Mouse (Mus musculus) embryonic facial prominence, embryonic 13.5 days (tissue): ENCODE measurements at regions not wholly inside any gene's neighbourhood (a gene's known extent, or its start where the extent isn't known, plus 50 kb on each side); places are given as distances from the start of the nearest gene placed in this dataset.
"Not testable (repeated sequence)": the region's sequence is repeated elsewhere in the genome, so short reads cannot be mapped to it uniquely, and the experiment has no call there.

ENCODE experiments used
- ATAC-seq: fragments of 200-750 bp; cut with Nextera tagmentation; 2 replicates; pipeline ENCODE4 v1.8.0; 2017; ENCODE audit warnings: low read depth; ENCODE audit not compliant: insufficient number of reproducible peaks, insufficient read depth, low FRiP score, low TSS enrichment
- H3K27ac ChIP-seq: fragments of 300-500 bp; sonication (generic); 2 replicates; pipeline ENCODE4 v1.5.1; 2015; ENCODE audit warnings: moderate library complexity, mild to moderate bottlenecking, inconsistent platforms
- H3K27me3 ChIP-seq: fragments of 300-500 bp; sonication (generic); 2 replicates; pipeline ENCODE4 v1.6.1; 2015; ENCODE audit warnings: mild to moderate bottlenecking, inconsistent platforms
- H3K36me3 ChIP-seq: fragments of 300-500 bp; sonication (generic); 2 replicates; pipeline ENCODE4 v1.6.1; 2015; ENCODE audit warnings: mild to moderate bottlenecking, inconsistent platforms
- H3K4me1 ChIP-seq: fragments of 300-500 bp; sonication (generic); 2 replicates; pipeline ENCODE4 v1.6.1; 2015; ENCODE audit warnings: inconsistent platforms
- H3K4me2 ChIP-seq: fragments of 300-500 bp; sonication (generic); 2 replicates; pipeline ENCODE4 v1.6.1; 2015; ENCODE audit warnings: moderate library complexity, mild to moderate bottlenecking, inconsistent platforms
- H3K4me3 ChIP-seq: fragments of 300-500 bp; sonication (generic); 2 replicates; pipeline ENCODE4 v1.5.1; 2015; ENCODE audit warnings: mild to moderate bottlenecking, inconsistent platforms
- H3K9ac ChIP-seq: fragments of 300-500 bp; sonication (generic); 2 replicates; pipeline ENCODE4 v1.6.1; 2015; ENCODE audit warnings: mild to moderate bottlenecking, inconsistent platforms
- H3K9me3 ChIP-seq: fragments of 300-500 bp; sonication (generic); 2 replicates; pipeline ENCODE4 v1.6.1; 2016; ENCODE audit warnings: inconsistent platforms
- WGBS: fragments of 180-500 bp; shearing (Covaris S2); methylation state at CpG from one replicate; pipeline ENCODE4 v1.1.7; 2015; ENCODE audit warnings: mixed read lengths; 5-methylcytosine and 5-hydroxymethylcytosine counted together

- ATAC-seq, result no peak
- H3K4me1 ChIP-seq, result 0 out of 2 replicates have a peak, but pooled peaks cover 3% of the 10 kb centered on the region
- H3K27me3 ChIP-seq, result no peaks in the 10 kb centered on the region
- no peaks in the 10 kb centered on the region for H3K36me3 ChIP-seq
- no peak overlapping the region for H3K4me2 ChIP-seq
- no peak overlapping the region for H3K27ac ChIP-seq
- no peak overlapping the region for H3K4me3 ChIP-seq
- H3K9me3 ChIP-seq, result no peaks in the 10 kb centered on the region
- H3K9ac ChIP-seq, result no peak overlapping the region
- WGBS, result 33% methylated on average over 5 of the region's 5 CpGs
These were observed 75.7 kb upstream of the Cwc22 start for GRCm38 (mm10) chr2:78021905-78022304.

- no peak overlapping the region for H3K4me3 ChIP-seq
- H3K9me3 ChIP-seq, result no peaks in the 10 kb centered on the region
- 74% methylated on average over 2 of the region's 2 CpGs for WGBS
- H3K4me1 ChIP-seq, result no peaks in the 10 kb centered on the region
- ATAC-seq, result no peak
- no peak overlapping the region for H3K4me2 ChIP-seq
- no peaks in the 10 kb centered on the region for H3K36me3 ChIP-seq
- no peak overlapping the region for H3K27ac ChIP-seq
- no peaks in the 10 kb centered on the region for H3K27me3 ChIP-seq
- no peak overlapping the region for H3K9ac ChIP-seq
These were observed 75.3 kb upstream of the Cwc22 start for GRCm38 (mm10) chr2:78021356-78021900.

- no peaks in the 10 kb centered on the region for H3K36me3 ChIP-seq
- H3K4me1 ChIP-seq, result no peaks in the 10 kb centered on the region
- H3K27ac ChIP-seq, result no peak overlapping the region
- H3K4me2 ChIP-seq, result no peak overlapping the region
- 83% methylated on average over 3 of the region's 3 CpGs for WGBS
- no peaks in the 10 kb centered on the region for H3K27me3 ChIP-seq
- no peaks in the 10 kb centered on the region for H3K9me3 ChIP-seq
- H3K9ac ChIP-seq, result no peak overlapping the region
- no peak for ATAC-seq
- H3K4me3 ChIP-seq, result no peak overlapping the region
These were observed 74.3 kb upstream of the Cwc22 start for GRCm38 (mm10) chr2:78020516-78020915.

DNA sequence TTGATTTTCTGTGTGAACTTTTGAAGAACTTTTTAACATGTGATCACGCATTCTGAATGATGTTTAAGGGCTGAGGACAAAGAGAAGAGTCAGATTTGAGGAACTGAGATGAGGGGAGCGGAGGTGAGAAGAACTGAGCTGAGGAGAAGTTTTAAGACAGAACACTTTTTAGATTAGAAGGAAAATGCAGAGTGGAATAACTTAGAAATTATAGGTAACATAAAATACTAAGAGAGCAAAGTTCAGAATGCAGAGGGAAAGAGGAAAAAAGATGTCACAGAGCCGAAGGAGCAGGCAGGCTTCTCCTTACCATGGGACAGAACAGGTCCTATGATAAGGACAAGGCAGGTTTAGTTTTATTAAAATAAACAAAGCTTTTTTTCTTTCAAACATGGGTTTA is 73.7 kb upstream of the Cwc22 start:
- Histone ChIP-seq H3K27ac (no peak overlapping the region), H3K4me3 (no peak overlapping the region), H3K4me2 (no peak overlapping the region), H3K36me3 (no peaks in the 10 kb centered on the region), H3K4me1 (no peaks in the 10 kb centered on the region), H3K9ac (no peak overlapping the region), H3K27me3 (no peaks in the 10 kb centered on the region), H3K9me3 (no peaks in the 10 kb centered on the region)
- no peak for ATAC-seq
- WGBS, result 88% methylated on average over 3 of the region's 3 CpGs

DNA sequence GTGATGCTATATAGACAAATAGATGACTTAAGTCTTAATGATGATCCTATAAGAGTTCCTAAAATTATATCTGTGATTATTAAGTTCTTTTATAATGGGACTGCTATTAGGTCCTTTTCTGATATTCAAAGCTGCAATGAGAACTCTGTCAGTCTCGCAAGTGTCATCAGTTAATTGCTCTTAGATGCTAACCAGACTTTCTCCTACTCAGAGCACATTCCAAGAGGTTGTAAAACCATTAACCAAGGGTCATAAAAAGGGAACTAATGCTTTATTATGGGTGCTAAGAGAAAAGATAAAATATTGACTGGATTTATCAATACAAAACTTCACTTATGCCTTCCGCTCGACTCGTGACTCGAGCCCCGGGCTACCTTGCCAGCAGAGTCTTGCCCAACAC is 66.3 kb upstream of the Cwc22 start:
- not testable (repeated sequence) for H3K27ac ChIP-seq, H3K4me3 ChIP-seq, H3K9ac ChIP-seq, H3K4me2 ChIP-seq, H3K9me3 ChIP-seq, ATAC-seq, H3K4me1 ChIP-seq, H3K36me3 ChIP-seq, H3K27me3 ChIP-seq
- 97% methylated on average over 6 of the region's 6 CpGs for WGBS

- Histone ChIP-seq H3K27me3 (no peaks in the 10 kb centered on the region), H3K4me2 (no peak overlapping the region), H3K36me3 (no peaks in the 10 kb centered on the region), H3K9me3 (no peaks in the 10 kb centered on the region), H3K4me1 (no peaks in the 10 kb centered on the region), H3K4me3 (no peak overlapping the region), H3K27ac (no peak overlapping the region), H3K9ac (no peak overlapping the region)
- 60% methylated on average over 2 of the region's 2 CpGs for WGBS
- no peak for ATAC-seq
These were observed 65.6 kb upstream of the Cwc22 start for GRCm38 (mm10) chr2:78011821-78012220.

DNA sequence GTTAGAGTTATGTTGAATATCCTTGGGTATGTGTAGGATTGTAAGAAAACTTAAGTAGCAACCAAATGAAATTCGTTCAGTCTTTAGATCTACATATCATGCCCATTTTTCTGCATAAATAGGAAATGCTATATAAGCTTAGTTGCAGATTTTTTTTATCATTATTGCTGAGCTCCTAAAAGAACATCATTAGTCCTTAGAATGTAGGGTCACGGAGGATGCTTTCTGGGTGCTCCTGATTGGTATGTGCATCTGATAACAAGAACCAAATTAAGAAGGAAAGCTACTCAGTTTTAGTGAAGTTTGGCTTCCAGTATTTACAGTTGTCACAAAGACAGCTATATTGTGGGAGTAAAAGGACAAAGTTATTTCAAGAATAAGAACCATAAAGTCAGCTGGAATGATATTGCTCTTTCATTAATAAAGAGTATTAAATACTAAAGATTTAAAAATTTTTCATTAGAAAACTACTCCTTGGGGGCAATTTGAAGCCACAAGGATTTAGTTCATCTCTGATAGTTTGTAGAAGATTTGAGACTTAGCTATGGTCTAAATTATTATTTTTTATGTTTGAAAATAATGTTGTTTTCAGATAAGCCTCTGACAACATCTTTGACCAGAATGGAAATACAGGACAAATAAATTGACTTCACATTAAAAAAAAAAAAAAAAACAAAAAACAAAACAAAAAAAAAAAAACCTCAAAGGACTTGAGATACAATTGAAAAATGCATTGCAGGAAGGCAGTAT is 65.1 kb upstream of the Cwc22 start:
- Histone ChIP-seq H3K4me1 (no peaks in the 10 kb centered on the region), H3K9me3 (no peaks in the 10 kb centered on the region), H3K9ac (no peak overlapping the region), H3K4me3 (no peak overlapping the region), H3K36me3 (no peaks in the 10 kb centered on the region), H3K27me3 (no peaks in the 10 kb centered on the region), H3K4me2 (no peak overlapping the region), H3K27ac (no peak overlapping the region)
- ATAC-seq, result no peak
- WGBS, result 82% methylated on average over 2 of the region's 2 CpGs

DNA sequence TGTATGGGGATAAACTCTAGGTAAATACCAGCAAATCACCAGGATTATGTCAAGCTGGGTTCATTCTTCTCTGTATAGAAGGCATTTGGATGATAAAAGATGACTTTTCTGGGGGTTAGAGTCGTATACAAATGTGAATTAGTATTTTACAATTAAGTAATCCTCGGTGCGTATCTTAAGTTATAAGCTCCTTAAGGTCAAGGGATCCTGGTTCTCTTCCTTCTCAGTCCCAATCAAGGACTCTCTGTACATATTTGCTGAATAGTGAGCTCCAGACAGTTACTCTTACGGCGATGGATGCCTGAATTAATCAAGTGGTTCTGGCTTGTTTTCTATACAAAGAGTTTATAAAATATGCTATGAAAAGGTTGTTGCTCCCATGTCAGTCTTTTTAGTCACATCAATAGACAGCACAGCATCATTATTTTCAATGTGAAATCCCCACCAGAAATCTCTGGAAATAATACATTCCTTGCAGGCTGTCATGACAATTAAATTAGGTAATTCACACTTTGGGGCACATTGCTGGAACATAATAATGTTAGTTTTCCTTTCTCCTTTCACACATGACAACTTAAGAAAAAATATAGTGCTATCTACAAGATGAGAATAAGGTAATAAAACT is 64.0 kb upstream of the Cwc22 start:
- Histone ChIP-seq H3K27ac (no peak overlapping the region), H3K4me1 (no peaks in the 10 kb centered on the region), H3K9me3 (no peaks in the 10 kb centered on the region), H3K4me2 (no peak overlapping the region), H3K4me3 (no peak overlapping the region), H3K27me3 (no peaks in the 10 kb centered on the region), H3K9ac (no peak overlapping the region), H3K36me3 (no peaks in the 10 kb centered on the region)
- ATAC-seq, result no peak
- 86% methylated on average over 5 of the region's 5 CpGs for WGBS

- H3K9me3 ChIP-seq, result no peaks in the 10 kb centered on the region
- no peak for ATAC-seq
- no peak overlapping the region for H3K4me3 ChIP-seq
- 88% methylated on average over 1 of the region's 1 CpGs for WGBS
- H3K27ac ChIP-seq, result no peak overlapping the region
- no peak overlapping the region for H3K4me2 ChIP-seq
- H3K9ac ChIP-seq, result no peak overlapping the region
- no peaks in the 10 kb centered on the region for H3K36me3 ChIP-seq
- no peaks in the 10 kb centered on the region for H3K27me3 ChIP-seq
- 0 out of 2 replicates have a peak, but pooled peaks cover 6% of the 10 kb centered on the region for H3K4me1 ChIP-seq
These were observed 61.9 kb upstream of the Cwc22 start for GRCm38 (mm10) chr2:78008094-78008493.

GRCm38 (mm10) chr2:78005402-78006021 is 59.3 kb upstream of the Cwc22 start:
- H3K9me3 ChIP-seq, result no peaks in the 10 kb centered on the region
- H3K36me3 ChIP-seq, result no peaks in the 10 kb centered on the region
- H3K4me3 ChIP-seq, result no peak overlapping the region
- no peak for ATAC-seq
- no peak overlapping the region for H3K27ac ChIP-seq
- no peak overlapping the region for H3K4me2 ChIP-seq
- H3K4me1 ChIP-seq, result 0 out of 2 replicates have a peak, but pooled peaks cover 6% of the 10 kb centered on the region
- H3K9ac ChIP-seq, result no peak overlapping the region
- H3K27me3 ChIP-seq, result no peaks in the 10 kb centered on the region
- WGBS, result 44% methylated on average over 7 of the region's 7 CpGs

DNA sequence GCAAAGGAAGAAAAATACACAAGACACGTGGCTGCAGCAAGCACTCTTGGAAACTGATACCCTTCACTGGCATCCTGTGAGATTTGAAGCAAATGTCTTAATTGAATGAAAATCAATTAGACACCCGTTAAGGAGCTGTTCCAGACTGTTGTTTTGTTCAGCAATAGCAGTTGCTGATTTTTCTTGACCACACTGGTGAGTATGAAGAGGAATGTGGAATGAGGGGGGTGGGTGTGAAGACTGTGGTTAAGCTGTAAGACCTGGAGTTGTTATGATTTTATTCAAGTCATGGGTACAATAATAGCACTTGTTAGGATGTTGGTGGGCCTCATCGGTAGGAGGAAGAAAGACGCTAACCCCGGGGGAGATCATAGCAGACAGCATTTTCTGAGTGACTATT is 58.3 kb upstream of the Cwc22 start:
- H3K4me2 ChIP-seq, result no peak overlapping the region
- H3K4me1 ChIP-seq, result 0 out of 2 replicates have a peak, but pooled peaks cover 6% of the 10 kb centered on the region
- H3K36me3 ChIP-seq, result no peaks in the 10 kb centered on the region
- no peak overlapping the region for H3K4me3 ChIP-seq
- H3K9me3 ChIP-seq, result no peaks in the 10 kb centered on the region
- H3K27me3 ChIP-seq, result no peaks in the 10 kb centered on the region
- H3K27ac ChIP-seq, result no peak overlapping the region
- ATAC-seq, result no peak
- no peak overlapping the region for H3K9ac ChIP-seq
- WGBS, result 47% methylated on average over 5 of the region's 5 CpGs
